Mouse (Mus musculus) heart, postnatal 0 days (tissue): ENCODE results near the gene 4933405L10Rik.
A peak's percentile ranks its signal among the peaks of the same experiment; 100 is the strongest.

Source experiments
- CTCF ChIP-seq: IDR thresholded peaks from 2 replicates; pipeline ENCODE4 v1.5.1; 2016; ENCODE audit warnings: antibody characterized with exemption, control low read depth, low read depth
- EP300 ChIP-seq: IDR thresholded peaks from 2 replicates; pipeline ENCODE4 v1.6.1; 2016; ENCODE audit warnings: antibody characterized with exemption, low read depth

GRCm38 (mm10) chr8:105714139-105714538 is 6.7 kb downstream of the 4933405L10Rik start:
- TF ChIP-seq CTCF (peak; percentile 88), EP300 (no peak)
